Mouse (Mus musculus) liver, postnatal 0 days (tissue): ENCODE data around the gene Olfr1168.
"Not testable (repeated sequence)": the region's sequence is repeated elsewhere in the genome, so short reads cannot be mapped to it uniquely, and the experiment has no call there.

Experiments
- CTCF ChIP-seq: sonication (generic); IDR thresholded peaks from 2 replicates; pipeline ENCODE4 v1.5.1; 2016; ENCODE audit warnings: antibody characterized with exemption, low read depth
- EP300 ChIP-seq: IDR thresholded peaks from 2 replicates; pipeline ENCODE4 v1.6.1; 2016; ENCODE audit warnings: antibody characterized with exemption, low read depth, mild to moderate bottlenecking

GRCm38 (mm10) chr2:88155093-88155492 is 26.6 kb upstream of the Olfr1168 start, which contains the start of gene Olfr1167:
- not testable (repeated sequence) for TF ChIP-seq CTCF, EP300
